Mouse (Mus musculus) midbrain, embryonic 12.5 days (tissue): Measurements from ENCODE around the gene Fam110a. TPM values are rescaled to one million over a fixed set of nuclear protein-coding genes. Genes with fewer than 3 reads are reported as not detected.

Source experiments
- ATAC-seq: fragments of 200-750 bp; cut with Nextera tagmentation; 2 replicates; pipeline ENCODE4 v1.8.0; 2017; ENCODE audit warnings: low read depth, moderate TSS enrichment, moderate library complexity; ENCODE audit not compliant: low FRiP score
- H3K27ac ChIP-seq: fragments of 300-500 bp; sonication (generic); replicated peaks from 2 replicates; pipeline ENCODE4 v1.5.1; 2016; ENCODE audit warnings: mild to moderate bottlenecking
- H3K27me3 ChIP-seq: fragments of 300-500 bp; sonication (generic); 2 replicates; pipeline ENCODE4 v1.6.1; 2016; ENCODE audit warnings: mild to moderate bottlenecking
- H3K36me3 ChIP-seq: fragments of 300-500 bp; sonication (generic); 2 replicates; pipeline ENCODE4 v1.6.1; 2016
- H3K4me1 ChIP-seq: fragments of 300-500 bp; sonication (generic); 2 replicates; pipeline ENCODE4 v1.6.1; 2016
- H3K4me2 ChIP-seq: fragments of 300-500 bp; sonication (generic); replicated peaks from 2 replicates; pipeline ENCODE4 v1.6.1; 2016; ENCODE audit warnings: mild to moderate bottlenecking, moderate library complexity
- H3K4me3 ChIP-seq: fragments of 300-500 bp; sonication (generic); 2 replicates; pipeline ENCODE4 v1.5.1; 2016; ENCODE audit warnings: mild to moderate bottlenecking
- H3K9ac ChIP-seq: fragments of 300-500 bp; sonication (generic); replicated peaks from 2 replicates; pipeline ENCODE4 v1.6.1; 2016; ENCODE audit warnings: mild to moderate bottlenecking, moderate library complexity
- H3K9me3 ChIP-seq: fragments of 300-500 bp; sonication (generic); 2 replicates; pipeline ENCODE4 v1.6.1; 2016; ENCODE audit warnings: mild to moderate bottlenecking
- WGBS: fragments of 180-500 bp; shearing (Covaris S2); methylation state at CpG from one replicate; pipeline ENCODE4 v1.1.7; 2016; 5-methylcytosine and 5-hydroxymethylcytosine counted together
- polyA plus RNA-seq: library from polyadenylated mRNA; unstranded; fragments of >200 nt; fragmentation: Nextera tagmentation; extraction: Ambion mirVana; gene quantifications from 2 replicates; pipeline ENCODE4 v1.2.1, GENCODE M21; 2016

The Fam110a gene
- polyA plus RNA-seq, 1 experiment from 2014 or later: 114 TPM

GRCm38 (mm10) chr2:151968451-151968850 lies 11.6 kb downstream of the Fam110a start:
- Histone ChIP-seq H3K36me3 (peaks cover 20% of the 10 kb centered on the region), H3K9ac (peak overlapping the region; percentile 41), H3K4me2 (peak overlapping the region; percentile 76), H3K9me3 (no peaks in the 10 kb centered on the region), H3K27ac (peak overlapping the region; percentile 90), H3K4me3 (peak overlapping the region; percentile 53), H3K27me3 (0 out of 2 replicates have a peak, but pooled peaks cover 10% of the 10 kb centered on the region), H3K4me1 (peaks cover 88% of the 10 kb centered on the region)
- ATAC-seq: no peak
- 78% methylated on average over 8 of the region's 8 CpGs for WGBS

GRCm38 (mm10) chr2:151967792-151968191 lies 12.2 kb downstream of the Fam110a start:
- Histone ChIP-seq H3K27me3 (0 out of 2 replicates have a peak, but pooled peaks cover 10% of the 10 kb centered on the region), H3K4me3 (peak overlapping the region; percentile 53), H3K9me3 (no peaks in the 10 kb centered on the region), H3K4me1 (peaks cover 86% of the 10 kb centered on the region), H3K9ac (peak overlapping the region; percentile 38; the same call in 1 of the 2 replicates), H3K27ac (peak overlapping the region; percentile 90), H3K36me3 (peaks cover 20% of the 10 kb centered on the region), H3K4me2 (peak overlapping the region; percentile 76)
- 58% methylated on average over 2 of the region's 2 CpGs for WGBS
- no peak for ATAC-seq

GRCm38 (mm10) chr2:151967176-151967750 lies 12.8 kb downstream of the Fam110a start:
- H3K27me3 ChIP-seq: 0 out of 2 replicates have a peak, but pooled peaks cover 7% of the 10 kb centered on the region
- H3K9ac ChIP-seq: peak overlapping the region; percentile 38; the same call in 1 of the 2 replicates
- 14% methylated on average over 9 of the region's 9 CpGs for WGBS
- H3K9me3 ChIP-seq: no peaks in the 10 kb centered on the region
- peak overlapping the region; percentile 53 for H3K4me3 ChIP-seq
- peaks cover 20% of the 10 kb centered on the region for H3K36me3 ChIP-seq
- H3K4me2 ChIP-seq: peak overlapping the region; percentile 76
- peaks cover 86% of the 10 kb centered on the region for H3K4me1 ChIP-seq
- peak overlapping the region; percentile 90 for H3K27ac ChIP-seq
- peak; percentile 50 for ATAC-seq

DNA sequence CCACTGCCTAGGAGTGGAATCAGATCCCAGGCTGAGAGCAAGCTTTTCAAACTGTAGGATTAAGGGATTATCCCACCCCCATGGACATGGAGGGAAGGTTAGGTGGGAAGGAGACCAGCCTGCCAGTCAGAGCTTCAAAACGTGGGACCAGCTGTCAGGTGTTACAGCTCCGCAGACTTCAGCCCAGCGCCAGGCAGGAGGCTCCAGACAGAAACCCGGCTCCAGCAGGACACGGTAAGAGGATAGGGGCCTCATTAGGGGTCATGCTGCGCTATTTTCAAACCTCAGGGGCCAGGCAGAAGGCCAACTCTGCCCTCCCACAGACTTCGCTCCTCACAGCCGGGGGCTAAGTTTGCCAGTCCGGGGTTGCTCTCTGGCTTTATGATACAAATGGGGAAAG lies 16.0 kb downstream of the Fam110a start:
- 0 out of 2 replicates have a peak, but pooled peaks have one; percentile 11 for ATAC-seq
- peaks cover 74% of the 10 kb centered on the region for H3K4me1 ChIP-seq
- H3K27me3 ChIP-seq: no peaks in the 10 kb centered on the region
- 5% methylated on average over 9 of the region's 9 CpGs for WGBS
- no peaks in the 10 kb centered on the region for H3K9me3 ChIP-seq
- H3K36me3 ChIP-seq: peaks cover 8% of the 10 kb centered on the region; the same call in 1 of the 2 replicates
- peak overlapping the region; percentile 8; the same call in 1 of the 2 replicates for H3K4me2 ChIP-seq
- no peak overlapping the region for H3K4me3 ChIP-seq
- peak overlapping the region; percentile 63 for H3K27ac ChIP-seq
- H3K9ac ChIP-seq: no peak overlapping the region

DNA sequence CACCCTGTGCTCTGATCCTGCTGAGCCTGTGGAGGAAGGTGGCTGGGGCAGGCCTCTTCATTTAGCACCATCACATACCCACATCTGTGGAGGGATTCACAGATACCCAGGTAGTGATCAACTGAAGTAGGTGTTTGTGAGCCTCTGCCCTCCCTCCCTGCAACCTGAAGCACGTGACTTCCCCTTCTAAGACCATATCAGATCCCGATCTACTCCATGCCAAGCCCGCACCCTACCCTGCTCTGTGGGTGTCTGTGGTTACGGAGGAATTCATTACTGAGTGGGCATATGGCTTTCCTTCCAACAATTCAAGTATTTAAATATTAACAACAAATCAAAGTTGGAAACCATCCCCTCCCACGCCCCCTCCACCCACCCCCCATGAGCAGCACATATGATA lies 16.7 kb downstream of the Fam110a start:
- WGBS: 81% methylated on average over 5 of the region's 5 CpGs
- Histone ChIP-seq H3K9ac (no peak overlapping the region), H3K27ac (no peak overlapping the region), H3K4me3 (no peak overlapping the region), H3K36me3 (0 out of 2 replicates have a peak, but pooled peaks cover 1% of the 10 kb centered on the region), H3K9me3 (no peaks in the 10 kb centered on the region), H3K27me3 (no peaks in the 10 kb centered on the region), H3K4me1 (peaks cover 66% of the 10 kb centered on the region), H3K4me2 (no peak overlapping the region)
- no peak for ATAC-seq

- no peak overlapping the region for H3K27ac ChIP-seq
- 63% methylated on average over 10 of the region's 10 CpGs for WGBS
Observed at GRCm38 (mm10) chr2:151962474-151962873, 17.5 kb downstream of the Fam110a start.

DNA sequence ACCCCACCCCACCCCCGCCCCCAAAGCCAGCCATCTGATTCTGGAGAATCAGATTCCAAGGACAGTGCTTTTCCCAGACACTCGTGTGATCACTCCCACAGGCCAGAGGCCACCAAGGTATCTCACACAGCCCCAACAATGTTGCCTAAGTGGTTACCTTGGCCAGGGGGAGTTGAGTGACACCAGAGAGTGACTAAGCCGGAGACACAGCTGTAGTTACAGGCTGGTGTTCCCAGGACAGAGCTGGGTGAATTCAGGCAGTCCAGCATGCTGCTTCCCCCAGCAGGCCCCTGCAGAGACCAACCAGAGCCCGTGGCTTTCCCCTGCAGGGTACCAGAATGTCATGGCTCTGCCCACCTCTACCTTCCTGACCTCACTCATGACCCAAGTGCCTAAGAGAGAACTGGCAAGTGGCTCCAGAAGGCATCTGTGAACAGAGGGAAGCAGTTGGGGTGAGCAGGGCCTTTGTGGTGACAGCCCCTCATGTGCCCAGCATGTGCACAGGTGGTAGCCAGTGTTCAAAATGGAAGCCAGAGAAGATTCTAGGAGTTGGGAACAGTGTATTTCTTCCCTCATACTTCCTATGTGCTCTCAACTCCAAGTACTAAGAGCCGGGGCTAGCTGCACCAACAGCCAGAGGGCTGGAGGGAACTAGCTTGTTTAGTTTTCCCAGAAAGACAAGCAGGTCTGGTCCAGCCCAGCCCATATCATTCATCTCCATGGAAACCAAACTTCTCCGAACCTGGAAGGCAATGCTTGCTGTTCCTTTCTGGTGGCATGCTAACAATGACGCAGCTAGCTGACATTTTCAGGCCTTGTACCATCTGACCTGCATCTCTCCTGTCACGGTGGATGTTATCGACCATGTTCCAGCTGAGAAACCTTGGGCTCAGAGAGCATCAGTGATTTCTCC lies 18.5 kb downstream of the Fam110a start:
- H3K27me3 ChIP-seq: no peaks in the 10 kb centered on the region
- 38% methylated on average over 9 of the region's 9 CpGs for WGBS
- 0 out of 2 replicates have a peak overlapping the region, but pooled peaks have one; percentile 15 for H3K27ac ChIP-seq
- no peak for ATAC-seq
- no peak overlapping the region for H3K4me3 ChIP-seq
- no peaks in the 10 kb centered on the region for H3K9me3 ChIP-seq
- no peak overlapping the region for H3K9ac ChIP-seq
- H3K36me3 ChIP-seq: no peaks in the 10 kb centered on the region
- H3K4me1 ChIP-seq: peaks cover 51% of the 10 kb centered on the region
- H3K4me2 ChIP-seq: no peak overlapping the region

More at GRCm38 (mm10) chr2:151962474-151962873, 17.5 kb downstream of the Fam110a start:
- peaks cover 58% of the 10 kb centered on the region for H3K4me1 ChIP-seq
- ATAC-seq: no peak
- no peaks in the 10 kb centered on the region for H3K9me3 ChIP-seq
- no peak overlapping the region for H3K4me2 ChIP-seq
- H3K27me3 ChIP-seq: no peaks in the 10 kb centered on the region
- H3K36me3 ChIP-seq: no peaks in the 10 kb centered on the region
- H3K4me3 ChIP-seq: no peak overlapping the region
- no peak overlapping the region for H3K9ac ChIP-seq

DNA sequence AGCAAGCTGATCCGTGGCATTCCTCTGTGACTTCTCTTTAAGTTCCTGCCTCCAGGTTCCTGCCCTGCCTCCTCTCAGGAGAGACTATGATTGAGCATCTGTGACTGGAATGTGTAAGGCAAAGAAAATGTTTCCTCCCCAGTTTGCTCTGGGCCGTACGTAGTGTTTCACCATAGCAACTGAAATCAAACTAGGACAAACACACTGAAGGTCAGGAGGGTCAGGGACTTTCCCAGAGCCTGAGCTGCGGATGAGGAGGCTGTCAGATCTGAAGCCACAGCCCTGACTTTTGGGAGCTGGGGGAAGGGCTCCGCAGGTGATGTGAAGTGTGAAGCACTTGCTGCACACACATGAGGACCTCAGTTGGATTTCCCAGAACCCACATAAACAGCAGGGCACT lies 20.7 kb downstream of the Fam110a start:
- ATAC-seq: no peak
- Histone ChIP-seq H3K9me3 (no peaks in the 10 kb centered on the region), H3K4me2 (no peak overlapping the region), H3K27me3 (no peaks in the 10 kb centered on the region), H3K36me3 (no peaks in the 10 kb centered on the region), H3K4me3 (no peak overlapping the region), H3K4me1 (peaks cover 39% of the 10 kb centered on the region), H3K27ac (no peak overlapping the region), H3K9ac (no peak overlapping the region)
- 26% methylated on average over 5 of the region's 5 CpGs for WGBS

GRCm38 (mm10) chr2:151956500-151957137 lies 23.4 kb downstream of the Fam110a start:
- peaks cover 15% of the 10 kb centered on the region for H3K4me1 ChIP-seq
- no peak for ATAC-seq
- 77% methylated on average over 4 of the region's 4 CpGs for WGBS
- H3K9ac ChIP-seq: no peak overlapping the region
- H3K9me3 ChIP-seq: no peaks in the 10 kb centered on the region
- H3K4me2 ChIP-seq: no peak overlapping the region
- H3K27ac ChIP-seq: 0 out of 2 replicates have a peak overlapping the region, but pooled peaks have one; percentile 2
- no peaks in the 10 kb centered on the region for H3K27me3 ChIP-seq
- H3K36me3 ChIP-seq: no peaks in the 10 kb centered on the region
- H3K4me3 ChIP-seq: no peak overlapping the region

- no peak for ATAC-seq
- no peak overlapping the region for H3K27ac ChIP-seq
- no peak overlapping the region for H3K9ac ChIP-seq
- H3K9me3 ChIP-seq: no peaks in the 10 kb centered on the region
- no peak overlapping the region for H3K4me2 ChIP-seq
- no peaks in the 10 kb centered on the region for H3K27me3 ChIP-seq
- peaks cover 3% of the 10 kb centered on the region; the same call in 1 of the 2 replicates for H3K4me1 ChIP-seq
- no peak overlapping the region for H3K4me3 ChIP-seq
- no peaks in the 10 kb centered on the region for H3K36me3 ChIP-seq
- 84% methylated on average over 8 of the region's 8 CpGs for WGBS
Observed at GRCm38 (mm10) chr2:151953665-151954064, 26.4 kb downstream of the Fam110a start.

DNA sequence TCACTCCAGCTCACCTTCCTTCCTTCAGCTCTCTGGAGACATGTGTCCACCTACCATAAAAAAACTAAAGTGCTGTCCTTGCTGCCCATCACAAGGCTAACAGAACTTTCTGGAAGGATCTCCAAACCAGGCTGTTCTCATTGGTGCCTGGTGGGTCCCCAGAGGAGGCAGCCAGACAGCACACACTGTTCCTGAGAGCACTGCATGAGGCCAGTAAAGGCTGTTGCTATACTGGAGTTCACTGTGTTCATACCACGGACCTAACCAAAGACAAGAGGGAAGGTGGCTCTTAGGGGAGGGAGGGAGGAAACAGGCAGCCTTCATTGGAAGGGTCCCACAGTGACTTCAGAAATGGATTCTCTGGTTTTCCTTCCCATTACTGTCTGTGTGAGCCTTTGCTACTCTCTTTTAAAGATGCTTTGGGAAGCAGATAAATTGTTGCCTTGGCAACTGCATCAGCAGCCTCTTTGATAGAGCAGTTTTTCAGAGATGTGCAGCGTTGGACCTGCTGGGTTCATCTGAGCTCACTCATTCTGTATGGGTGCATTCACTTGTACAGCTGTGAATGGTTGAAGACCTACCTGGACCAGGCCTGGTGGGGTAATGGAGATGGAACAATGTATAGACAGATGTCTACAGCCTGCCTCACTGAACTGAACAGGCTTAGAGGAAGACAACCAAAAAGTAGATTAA lies 30.8 kb downstream of the Fam110a start:
- H3K9ac ChIP-seq: no peak overlapping the region
- H3K4me1 ChIP-seq: no peaks in the 10 kb centered on the region
- no peaks in the 10 kb centered on the region for H3K36me3 ChIP-seq
- no peaks in the 10 kb centered on the region for H3K9me3 ChIP-seq
- no peak overlapping the region for H3K27ac ChIP-seq
- no peak overlapping the region for H3K4me2 ChIP-seq
- H3K27me3 ChIP-seq: no peaks in the 10 kb centered on the region
- WGBS: 63% methylated on average over 2 of the region's 2 CpGs
- no peak overlapping the region for H3K4me3 ChIP-seq
- ATAC-seq: no peak
